Mouse (Mus musculus): ENCODE measurements around the gene Rhog.

Rhog gene

GRCm38 (mm10) chr7:102222336-102222735 lies 33.5 kb downstream of the Rhog start:
- peak in 1 of 2 experiments; percentile 30 for DNase-seq (ENCODE audit: low spot score in 2 of 2)

- DNase-seq (ENCODE audit: low spot score in 2 of 2): no peak
Measured at GRCm38 (mm10) chr7:102221899-102222298, 34.0 kb downstream of the Rhog start.

GRCm38 (mm10) chr7:102211071-102211470 lies 44.8 kb downstream of the Rhog start:
- no peak for DNase-seq (ENCODE audit: low spot score in 2 of 2)

- peak; percentile 96 to 99 for DNase-seq (ENCODE audit: low spot score in 2 of 2)
Measured at GRCm38 (mm10) chr7:102209756-102210721, 45.8 kb downstream of the Rhog start, which contains the start of the genes Nup98 and Pgap2. TSS of gene Nup98 (minus strand) at chr7:102210176. TSS of gene Pgap2 (plus strand) at chr7:102210208.

GRCm38 (mm10) chr7:102208806-102209363 lies 47.0 kb downstream of the Rhog start:
- no peak for DNase-seq (ENCODE audit: low spot score in 2 of 2)

- no peak for DNase-seq (ENCODE audit: low spot score in 2 of 2)
Measured at GRCm38 (mm10) chr7:102205646-102206045, 50.2 kb downstream of the Rhog start.

- no peak for DNase-seq (ENCODE audit: low spot score in 2 of 2)
Measured at GRCm38 (mm10) chr7:102204296-102204857, 51.5 kb downstream of the Rhog start.

- no peak for DNase-seq (ENCODE audit: low spot score in 2 of 2)
Measured at GRCm38 (mm10) chr7:102200996-102201785, 54.7 kb downstream of the Rhog start.

GRCm38 (mm10) chr7:102200576-102200975 lies 55.3 kb downstream of the Rhog start:
- no peak for DNase-seq (ENCODE audit: low spot score in 2 of 2)

GRCm38 (mm10) chr7:102192356-102192755 lies 63.5 kb downstream of the Rhog start:
- no peak for DNase-seq (ENCODE audit: low spot score in 2 of 2)
